Mouse (Mus musculus) C2C12 (cell line): ENCODE results near the gene Lgi4.

ENCODE experiments used
- CTCF ChIP-seq: IDR thresholded peaks from one replicate; pipeline ENCODE4 v1.5.1; 2011; ENCODE audit not compliant: control insufficient read depth, insufficient read depth, insufficient read length
- FOSL1 ChIP-seq: IDR thresholded peaks from one replicate; pipeline ENCODE4 v1.8.0; 2011; ENCODE audit warnings: mild to moderate bottlenecking, low read length; ENCODE audit not compliant: poor library complexity, insufficient read depth, severe bottlenecking

DNA sequence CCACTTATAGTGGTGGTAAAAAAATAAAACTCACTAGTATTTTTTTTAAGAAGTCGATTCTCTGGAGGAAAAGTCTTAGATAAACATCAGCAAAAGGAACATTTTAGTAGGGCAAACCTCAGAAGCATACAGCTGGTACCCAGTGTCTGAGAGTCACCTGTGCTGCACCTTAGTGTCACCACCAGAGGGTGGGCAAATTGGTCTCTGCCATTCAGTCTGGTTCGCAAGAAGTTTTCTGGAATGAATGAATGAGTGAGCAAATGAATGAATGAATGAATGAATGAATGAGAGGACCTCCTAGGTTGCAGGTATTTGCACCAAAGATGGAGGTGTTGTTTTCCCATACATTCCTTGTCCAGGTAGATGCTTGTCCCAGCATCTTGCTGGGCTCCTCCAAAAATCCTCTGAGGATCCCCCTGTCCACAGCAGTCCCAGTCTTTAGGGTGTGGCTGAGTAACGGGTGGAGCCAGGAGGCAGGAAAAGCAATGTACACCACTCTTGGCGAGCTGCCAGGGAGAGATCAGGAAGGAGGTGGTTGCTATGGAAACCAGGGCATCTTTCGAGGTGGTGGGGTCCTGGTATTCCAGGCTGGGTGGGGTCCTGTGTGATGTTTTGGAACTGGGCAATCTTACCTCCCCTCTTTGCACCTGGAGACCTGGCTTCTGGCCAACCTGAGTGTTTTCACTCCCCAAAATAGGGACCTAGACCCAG, 9.9 kb upstream of the Lgi4 start:
- no peak for TF ChIP-seq CTCF
- no peak for TF ChIP-seq FOSL1
